Mouse (Mus musculus): ENCODE measurements around the gene Cldn34b3.
"Not testable (repeated sequence)": the region's sequence is repeated elsewhere in the genome, so short reads cannot be mapped to it uniquely, and the experiment has no call there.

The Cldn34b3 gene

GRCm38 (mm10) chrX:76264004-76264403, at the start of gene Cldn34b3:
Cldn34b3 (plus strand) TSS chrX:76264304.
- not testable (repeated sequence) for DNase-seq (ENCODE audit: low read depth, low spot score)
